Mouse (Mus musculus) olfactory bulb, adult 2 months (tissue): ENCODE measurements around the gene Pck2.

Experiments used
- CTCF ChIP-seq: fragments of 200-500 bp; IDR thresholded peaks from 2 replicates; pipeline ENCODE4 v1.5.1; 2012; ENCODE audit warnings: low read depth, mild to moderate bottlenecking, low read length, moderate library complexity; ENCODE audit not compliant: insufficient read depth
- POLR2A ChIP-seq: fragments of 200-500 bp; IDR thresholded peaks from 2 replicates; pipeline ENCODE4 v1.6.1; 2012; ENCODE audit warnings: mild to moderate bottlenecking, low read depth, low read length, moderate library complexity; ENCODE audit not compliant: insufficient read depth

GRCm38 (mm10) chr14:55577871-55578667 is 38.0 kb downstream of the Pck2 start, which contains the start of gene Psme1:
- no peak for TF ChIP-seq CTCF
- peak; percentile 47; the same call in 1 of the 2 replicates for TF ChIP-seq POLR2A
